ENCODE assay signal across 19 mouse cellular contexts in genomic region chr6:27982021-27982420, GRCm38 (mm10).
DNase-seq lines count a peak whose midpoint lies in the region; ATAC-seq and TF ChIP-seq lines count a peak whose summit lies in the region.
"Had no signal": no experiment of that assay in that cellular context is flagged by ENCODE, and none has a peak within 500 bp of the region (broad histone marks: within the 10 kb centered on the region; RNA-seq: fewer than 3 reads in every experiment).

No protein-coding gene starts in this region.

- ATAC-seq in heart, embryonic 11.5 days (replicated peaks; ENCODE audit: insufficient number of reproducible peaks, low FRiP score, low TSS enrichment) = no peak
- no peak for ATAC-seq in lung, embryonic 14.5 days (ENCODE audit: insufficient read depth)
- ATAC-seq in limb, embryonic 14.5 days (ENCODE audit: low FRiP score, low read depth) = no peak
- ATAC-seq: inflammation-experienced regulatory T-cells, adult 6 months had no signal

- no peak overlapping the region for H3K9ac ChIP-seq in heart, embryonic 11.5 days (ENCODE audit: low read depth, low read length)
- H3K9ac ChIP-seq in lung, embryonic 14.5 days = no peak overlapping the region
- H3K9ac ChIP-seq in limb, embryonic 14.5 days (ENCODE audit: low read depth, low read length, severe bottlenecking) = no peak overlapping the region
- H3K9ac ChIP-seq: forebrain, embryonic 15.5 days had no signal

- H3K4me1 ChIP-seq in heart, embryonic 11.5 days (ENCODE audit: control insufficient read depth, insufficient read depth, low read length) = no peaks in the 10 kb centered on the region
- no peaks in the 10 kb centered on the region for H3K4me1 ChIP-seq in lung, embryonic 14.5 days (ENCODE audit: insufficient read depth)
- H3K4me1 ChIP-seq in limb, embryonic 14.5 days (ENCODE audit: control insufficient read depth, insufficient read depth, low read length) = no peaks in the 10 kb centered on the region

- 31% methylated on average over 1 of the region's 1 CpGs for whole genome bisulfite sequencing in heart, embryonic 11.5 days (ENCODE audit: insufficient replicate concordance)
- WGBS in lung, embryonic 14.5 days = 30% methylated on average over 1 of the region's 1 CpGs
- WGBS in limb, embryonic 14.5 days = 25% methylated on average over 1 of the region's 1 CpGs

- H3K4me3 ChIP-seq in heart, embryonic 11.5 days (ENCODE audit: low read depth, low read length) = no peak overlapping the region
- no peak overlapping the region for H3K4me3 ChIP-seq in lung, embryonic 14.5 days (ENCODE audit: low read depth, low read length)
- no peak overlapping the region for H3K4me3 ChIP-seq in limb, embryonic 14.5 days (replicated peaks; ENCODE audit: low read length)
- H3K4me3 ChIP-seq: forebrain, embryonic 15.5 days had no signal

- H3K4me2 ChIP-seq in heart, embryonic 11.5 days = no peak overlapping the region
- no peak overlapping the region for H3K4me2 ChIP-seq in lung, embryonic 14.5 days
- no peak overlapping the region for H3K4me2 ChIP-seq in limb, embryonic 14.5 days (replicated peaks; ENCODE audit: low read depth, low read length, severe bottlenecking)
- H3K4me2 ChIP-seq: forebrain, embryonic 15.5 days had no signal

- intact Hi-C loops in heart, postnatal 10 days (cut with DNase I) = no loop called here
- intact Hi-C loops in gastrocnemius, postnatal 14 days (cut with DNase I; ENCODE audit: low total_unique reads) = no loop called here

- H3K27ac ChIP-seq in heart, embryonic 11.5 days (ENCODE audit: low read depth, low read length) = no peak overlapping the region
- no peak overlapping the region for H3K27ac ChIP-seq in lung, embryonic 14.5 days (ENCODE audit: low read depth)
- H3K27ac ChIP-seq in limb, embryonic 14.5 days (replicated peaks; ENCODE audit: low read depth, low read length) = no peak overlapping the region
- H3K27ac ChIP-seq: forebrain, embryonic 15.5 days; stomach, postnatal 0 days had no signal

- no peaks in the 10 kb centered on the region for H3K27me3 ChIP-seq in heart, embryonic 11.5 days (ENCODE audit: control insufficient read depth, insufficient read depth, low read length)
- H3K27me3 ChIP-seq in lung, embryonic 14.5 days (ENCODE audit: insufficient read depth, low read length) = no peaks in the 10 kb centered on the region
- no peaks in the 10 kb centered on the region for H3K27me3 ChIP-seq in limb, embryonic 14.5 days (ENCODE audit: control insufficient read depth, insufficient read depth, low read length)
- H3K27me3 ChIP-seq: forebrain, embryonic 15.5 days had no signal

- TF ChIP-seq CTCF in lung, embryonic 14.5 days (IDR thresholded peaks at IDR 0.05; ENCODE audit: low read depth) = no peak

- no peaks in the 10 kb centered on the region for H3K36me3 ChIP-seq in heart, embryonic 11.5 days (ENCODE audit: control insufficient read depth, insufficient read depth, low read length)
- H3K36me3 ChIP-seq in lung, embryonic 14.5 days (ENCODE audit: insufficient read depth) = no peaks in the 10 kb centered on the region
- no peaks in the 10 kb centered on the region for H3K36me3 ChIP-seq in limb, embryonic 14.5 days (ENCODE audit: control insufficient read depth, insufficient read depth, low read length)
- H3K36me3 ChIP-seq: forebrain, embryonic 15.5 days had no signal

- H3K9me3 ChIP-seq in heart, embryonic 11.5 days (replicated peaks; ENCODE audit: control insufficient read depth, low read length) = no peaks in the 10 kb centered on the region
- H3K9me3 ChIP-seq in lung, embryonic 14.5 days (ENCODE audit: low read depth, low read length) = no peaks in the 10 kb centered on the region
- H3K9me3 ChIP-seq in limb, embryonic 14.5 days (ENCODE audit: control insufficient read depth, low read length) = no peaks in the 10 kb centered on the region
- H3K9me3 ChIP-seq: forebrain, embryonic 15.5 days had no signal

- DNase-seq in heart, postnatal 10 days = peak; percentile 3 to 9
- DNase-seq in lung, embryonic 14.5 days = peak; percentile 57
- DNase-seq in lung, postnatal 25 days (ENCODE audit: low spot score) = no peak
- peak; percentile 54 for DNase-seq in embryo, embryonic 11 days
- peak; percentile 49 for DNase-seq in limb, embryonic 14.5 days (ENCODE audit: low spot score)
- no peak for DNase-seq in thymus, postnatal 25 days
- DNase-seq in gastrocnemius, postnatal 14 days = no peak
- DNase-seq: B cell, adult 2 months; cerebellum, postnatal 36 days; gastrocnemius, postnatal 25 days; heart, postnatal 36 days; liver; lung, adult 2 months; midbrain, embryonic 14.5 days; spleen, adult 18-20 months had no signal

- TF ChIP-seq POLR2A in limb, embryonic 14.5 days (IDR thresholded peaks at IDR 0.05; ENCODE audit: borderline replicate concordance, extremely low read depth, insufficient read depth, insufficient read length) = no peak

Comparison
In these comparisons a context has a peak if more than half of its experiments do, and no peak if none do; other contexts are left out.
1. DNase-seq: peak in heart, postnatal 10 days (2 of 2), lung, embryonic 14.5 days (single experiment), embryo, embryonic 11 days (single experiment) and limb, embryonic 14.5 days (single experiment); none in lung, postnatal 25 days (single experiment), thymus, postnatal 25 days (single experiment) and gastrocnemius, postnatal 14 days (single experiment).